Mouse (Mus musculus) small intestine, adult 2 months (tissue): ENCODE measurements at regions not wholly inside any gene's neighbourhood (a gene's known extent, or its start where the extent isn't known, plus 50 kb on each side); places are given as distances from the start of the nearest gene placed in this dataset.

ENCODE experiments used
- H3K27ac ChIP-seq: fragments of 200-500 bp; 2 replicates; pipeline ENCODE4 v1.5.1; 2012; ENCODE audit warnings: low read depth, low read length, control low read depth, inconsistent platforms; ENCODE audit not compliant: insufficient read depth
- H3K27me3 ChIP-seq: fragments of 200-500 bp; 2 replicates; pipeline ENCODE4 v1.6.1; 2012; ENCODE audit warnings: mild to moderate bottlenecking, moderate library complexity, low read length, inconsistent platforms; ENCODE audit not compliant: control insufficient read depth, insufficient read depth
- H3K36me3 ChIP-seq: fragments of 200-500 bp; 2 replicates; pipeline ENCODE4 v1.6.1; 2012; ENCODE audit warnings: mild to moderate bottlenecking, low read length, control low read depth, inconsistent platforms; ENCODE audit not compliant: control insufficient read depth, insufficient read depth
- H3K4me1 ChIP-seq: fragments of 200-500 bp; 2 replicates; pipeline ENCODE4 v1.6.1; 2012; ENCODE audit warnings: low read length, inconsistent platforms, mixed read lengths; ENCODE audit not compliant: control insufficient read depth, insufficient read depth, insufficient read length
- H3K4me3 ChIP-seq: fragments of 200-500 bp; 2 replicates; pipeline ENCODE4 v1.5.1; 2012; ENCODE audit warnings: low read depth, mild to moderate bottlenecking, control low read depth, inconsistent platforms, low read length, moderate library complexity
- CTCF ChIP-seq: fragments of 200-500 bp; IDR thresholded peaks from 2 replicates; pipeline ENCODE4 v1.5.1; 2012; ENCODE audit warnings: low read depth, mild to moderate bottlenecking, control low read depth, inconsistent platforms, low read length, moderate library complexity, mixed read lengths; ENCODE audit not compliant: insufficient replicate concordance, insufficient read length; ENCODE audit errors: extremely low read depth
- POLR2A ChIP-seq: fragments of 200-500 bp; IDR thresholded peaks from 2 replicates; pipeline ENCODE4 v1.6.1; 2012; ENCODE audit warnings: low read depth, mild to moderate bottlenecking, control low read depth, inconsistent platforms, low read length, moderate library complexity
- whole genome bisulfite sequencing: fragments of 180-500 bp; shearing (Covaris S2); methylation state at CpG from one replicate; pipeline ENCODE4 v1.1.7; 2018; 5-methylcytosine and 5-hydroxymethylcytosine counted together

DNA sequence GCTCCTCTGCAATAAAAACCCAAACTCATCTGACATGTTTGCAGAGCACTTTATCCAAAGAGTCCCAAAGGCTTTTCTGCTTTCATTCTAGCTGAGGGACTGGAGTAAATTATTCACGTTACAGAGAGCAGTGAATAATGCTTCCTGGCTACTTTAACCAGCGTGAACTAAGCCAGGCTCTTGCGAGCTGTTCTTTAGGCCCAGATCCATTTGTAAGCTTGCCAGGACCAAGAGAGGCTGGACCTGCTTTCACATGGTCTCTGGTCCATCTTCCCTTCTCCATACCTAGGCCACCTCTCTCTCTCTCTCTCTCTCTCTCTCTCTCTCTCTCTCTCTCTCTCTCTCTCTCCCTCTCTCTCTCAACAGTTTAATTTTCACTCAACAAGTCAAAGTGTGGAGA is 197.2 kb downstream of the Qk start:
- Histone ChIP-seq H3K4me1 (no peaks in the 10 kb centered on the region), H3K4me3 (no peak overlapping the region), H3K27ac (no peak overlapping the region), H3K27me3 (no peaks in the 10 kb centered on the region), H3K36me3 (no peaks in the 10 kb centered on the region)
- WGBS, result 43% methylated on average over 3 of the region's 3 CpGs
- TF ChIP-seq POLR2A (no peak), CTCF (no peak)

DNA sequence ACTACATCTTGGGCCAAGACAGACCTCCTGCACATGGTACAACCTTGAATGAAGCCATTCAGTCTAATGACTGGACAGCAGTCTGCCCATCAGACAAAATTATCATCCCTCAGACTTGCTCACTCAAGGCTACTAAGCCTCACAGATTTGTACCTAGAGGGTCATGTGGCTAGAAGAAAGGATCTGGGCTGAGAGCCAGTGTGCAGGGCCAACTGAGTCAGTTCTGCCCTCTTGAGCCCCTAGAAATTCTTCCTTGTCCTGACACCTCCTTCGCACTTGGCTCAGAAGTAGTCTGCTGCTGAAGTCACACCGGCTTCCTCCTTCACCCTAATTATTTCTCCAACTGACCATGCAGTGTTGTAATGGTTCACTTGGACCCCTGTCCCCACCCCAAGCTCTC is 207.5 kb downstream of the Qk start:
- WGBS, result 87% methylated on average over 2 of the region's 2 CpGs

DNA sequence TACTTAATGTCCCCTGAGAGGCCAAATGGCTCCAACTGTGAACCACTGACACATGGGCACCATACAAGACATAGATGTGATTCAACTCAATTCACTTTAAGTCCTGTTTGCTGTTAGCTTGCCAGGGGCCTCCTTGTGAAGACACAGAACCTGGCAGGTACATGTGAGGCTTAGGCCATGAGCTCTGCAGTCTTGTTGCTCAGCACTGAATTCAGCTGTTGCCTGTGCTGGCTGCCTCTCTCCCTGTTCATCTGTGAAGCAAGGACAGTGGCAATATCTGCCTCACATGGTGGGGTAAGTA is 209.3 kb downstream of the Qk start:
- TF ChIP-seq CTCF (no peak), POLR2A (no peak)
- Histone ChIP-seq H3K4me1 (no peaks in the 10 kb centered on the region), H3K4me3 (no peak overlapping the region), H3K27ac (no peak overlapping the region), H3K27me3 (no peaks in the 10 kb centered on the region), H3K36me3 (no peaks in the 10 kb centered on the region)

More for the DNA sequence above, 207.5 kb downstream of the Qk start:
- Histone ChIP-seq H3K27me3 (no peaks in the 10 kb centered on the region), H3K36me3 (no peaks in the 10 kb centered on the region), H3K4me1 (no peaks in the 10 kb centered on the region), H3K27ac (no peak overlapping the region), H3K4me3 (no peak overlapping the region)
- TF ChIP-seq CTCF (no peak), POLR2A (no peak)

DNA sequence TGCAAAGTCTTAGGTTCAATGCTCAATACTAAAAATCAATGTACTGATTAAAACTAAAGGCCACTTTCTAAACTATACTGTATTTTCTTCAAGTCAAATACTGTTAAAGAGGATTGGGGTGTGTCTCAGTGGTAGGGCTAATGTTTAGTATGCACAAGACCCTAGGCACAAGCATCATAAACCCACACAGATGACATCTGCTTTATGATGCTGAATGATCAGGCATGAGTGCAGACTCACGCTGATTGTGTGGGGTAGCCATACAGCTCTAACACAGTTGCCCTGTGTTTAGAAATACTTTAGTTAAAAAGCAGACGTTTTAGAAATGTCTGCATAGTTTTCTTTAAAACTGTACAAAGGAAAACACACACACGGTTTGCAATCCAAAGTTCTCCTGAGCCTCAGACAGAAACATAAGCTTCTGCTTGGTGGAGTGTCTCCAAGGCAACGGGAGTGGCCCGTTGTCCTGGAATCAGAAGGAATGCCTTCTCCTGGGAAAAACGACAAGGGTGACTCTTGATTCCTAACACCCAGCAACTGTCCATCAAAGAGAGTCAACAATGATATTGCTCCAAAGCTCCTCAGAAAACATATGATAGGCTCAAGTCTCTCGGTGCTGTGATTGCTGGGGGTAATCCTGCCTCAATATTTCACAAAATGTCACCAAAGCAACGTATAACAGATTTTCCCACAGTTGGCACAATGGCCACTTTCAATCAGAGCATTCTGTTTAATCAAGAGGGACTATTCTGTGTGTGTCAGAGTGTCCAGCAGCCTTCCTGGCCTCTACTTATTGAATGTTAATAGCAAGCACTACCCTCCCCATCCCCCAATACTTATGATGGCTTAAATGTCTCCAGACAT is 209.9 kb downstream of the Qk start:
- Histone ChIP-seq H3K4me3 (no peak overlapping the region), H3K4me1 (no peaks in the 10 kb centered on the region), H3K27me3 (no peaks in the 10 kb centered on the region), H3K27ac (no peak overlapping the region), H3K36me3 (no peaks in the 10 kb centered on the region)
- WGBS, result 35% methylated on average over 8 of the region's 8 CpGs
- TF ChIP-seq POLR2A, result no peak
- TF ChIP-seq CTCF, result no peak

DNA sequence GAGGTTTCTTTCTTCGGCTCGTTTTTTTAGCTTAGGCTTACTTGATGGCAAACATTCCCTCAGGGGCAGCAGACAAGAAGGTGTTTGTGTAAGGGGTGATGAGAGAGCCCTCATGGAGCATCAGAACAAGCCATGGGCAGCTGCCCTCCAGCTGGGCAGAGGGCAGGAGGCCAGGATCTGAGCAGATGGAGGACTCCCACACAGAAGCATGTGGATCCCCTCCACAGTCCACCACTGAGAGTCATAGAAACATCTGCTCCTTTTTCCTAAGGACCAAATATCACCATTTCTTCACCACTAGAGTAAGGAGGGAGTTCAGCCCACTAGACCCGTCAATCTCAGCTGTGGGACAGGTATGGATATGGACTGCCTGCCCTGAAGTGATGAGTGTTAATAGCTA is 214.4 kb downstream of the Qk start:
- Histone ChIP-seq H3K4me3 (no peak overlapping the region), H3K27ac (no peak overlapping the region), H3K27me3 (no peaks in the 10 kb centered on the region), H3K4me1 (no peaks in the 10 kb centered on the region), H3K36me3 (no peaks in the 10 kb centered on the region)
- WGBS, result 59% methylated on average over 3 of the region's 3 CpGs
- TF ChIP-seq POLR2A (no peak), CTCF (no peak)

DNA sequence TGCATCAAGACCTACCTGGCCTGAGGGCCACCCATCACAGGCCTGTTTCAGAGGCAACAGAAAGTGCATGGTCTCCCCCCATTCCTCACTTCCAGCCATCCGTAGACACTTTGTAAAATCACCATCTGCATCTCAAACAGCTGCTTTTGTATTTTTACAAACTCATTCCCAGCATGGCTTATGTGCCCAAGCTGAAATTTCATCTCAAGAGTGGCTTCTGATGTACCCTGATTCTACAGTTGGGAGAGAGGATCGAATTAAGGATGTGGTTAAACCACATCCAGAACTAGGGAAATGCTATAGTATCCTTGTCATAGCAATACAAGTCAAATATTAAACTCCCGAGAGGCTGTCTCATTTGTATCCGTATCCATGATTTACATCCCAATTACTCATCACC is 221.5 kb downstream of the Qk start:
- H3K27ac ChIP-seq, result no peak overlapping the region
- WGBS, result 67% methylated on average over 4 of the region's 4 CpGs
- TF ChIP-seq CTCF (no peak), POLR2A (no peak)
- H3K4me1 ChIP-seq, result no peaks in the 10 kb centered on the region; the same call in 1 of the 2 replicates
- no peaks in the 10 kb centered on the region for H3K36me3 ChIP-seq
- H3K4me3 ChIP-seq, result no peak overlapping the region
- H3K27me3 ChIP-seq, result no peaks in the 10 kb centered on the region

DNA sequence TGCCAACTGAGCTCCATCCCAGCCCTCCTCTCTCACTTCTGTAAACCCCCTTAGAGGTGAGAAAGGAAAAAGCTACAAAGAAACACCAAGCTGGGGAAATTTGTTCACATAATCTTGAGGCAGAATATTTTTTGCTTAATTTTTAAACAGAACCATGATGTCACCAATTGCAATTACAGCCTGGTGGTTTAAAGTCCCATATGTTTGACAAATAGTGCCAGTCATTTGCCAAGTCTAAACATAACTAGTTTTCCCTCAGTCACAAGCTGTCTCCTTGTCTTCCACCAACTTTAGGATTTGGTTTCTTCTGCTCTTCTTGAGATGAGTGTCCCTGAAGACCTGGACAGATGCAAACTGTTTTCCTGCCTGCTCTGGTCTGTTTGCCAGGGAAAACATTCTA is 222.0 kb downstream of the Qk start:
- Histone ChIP-seq H3K4me1 (no peaks in the 10 kb centered on the region; the same call in 1 of the 2 replicates), H3K27me3 (no peaks in the 10 kb centered on the region), H3K4me3 (no peak overlapping the region), H3K36me3 (no peaks in the 10 kb centered on the region), H3K27ac (no peak overlapping the region)
- TF ChIP-seq CTCF, result no peak
- TF ChIP-seq POLR2A, result no peak
